Mouse (Mus musculus) cerebellum, adult 18-20 months (tissue): ENCODE results near the gene Gnb1l.
A peak's percentile ranks its signal among the peaks of the same experiment; 100 is the strongest.
"Not testable (repeated sequence)": the region's sequence is repeated elsewhere in the genome, so short reads cannot be mapped to it uniquely, and the experiment has no call there.

Experiments used
- DNase-seq, 2 experiments: peaks; one replicate each; pipeline ENCODE4 v3.0.0; 2021

The Gnb1l gene

DNA sequence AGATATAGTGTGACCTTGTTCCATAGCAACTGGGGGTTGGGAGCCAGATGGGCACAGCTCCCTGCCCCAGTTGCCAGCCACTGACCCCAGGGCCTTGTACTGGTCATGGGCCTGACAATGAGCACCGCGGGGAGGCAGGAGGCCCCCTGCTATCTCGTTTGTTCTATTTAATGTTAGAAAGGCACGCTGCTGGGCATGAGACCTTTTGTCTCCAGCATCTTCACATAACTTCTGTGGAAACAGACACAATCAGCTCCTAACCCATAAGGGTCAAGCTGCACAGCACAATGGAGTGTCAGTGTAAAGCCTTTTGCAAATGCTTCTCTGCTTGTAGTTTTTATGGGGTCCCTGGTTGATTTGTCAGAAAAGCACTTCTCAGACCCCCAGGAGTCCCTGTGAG lies 14.1 kb upstream of the Gnb1l start:
- DNase-seq = no peak

DNA sequence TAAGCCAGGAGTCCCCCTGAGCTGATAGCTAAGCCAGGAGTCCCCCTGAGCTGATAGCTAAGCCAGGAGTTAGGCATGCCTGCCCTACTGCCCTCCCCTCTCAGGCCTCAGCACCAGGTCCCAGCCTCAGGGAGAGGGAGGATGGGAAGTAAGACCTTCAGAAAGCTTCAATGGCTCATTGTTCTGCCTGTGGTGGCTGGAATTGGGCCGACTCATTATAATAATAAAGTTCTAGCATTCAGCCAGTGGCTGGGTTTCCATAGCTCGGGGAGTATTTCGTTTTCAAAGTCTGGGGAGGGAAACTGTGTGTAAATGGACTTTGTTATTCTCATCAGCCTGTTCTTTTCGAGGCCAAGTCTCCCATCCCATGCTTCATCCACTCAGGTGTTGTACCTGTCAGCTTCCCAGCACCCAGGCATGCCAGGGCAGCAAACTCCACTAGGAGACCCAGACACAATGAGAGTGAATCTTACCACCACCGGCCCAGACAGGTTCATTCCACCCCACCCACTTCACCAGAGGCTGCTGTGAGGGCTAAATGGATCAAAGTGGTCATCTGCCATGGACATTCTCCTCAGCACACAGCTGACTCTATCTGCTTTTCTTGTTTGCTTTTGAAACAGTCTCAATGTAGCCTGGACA lies 13.6 kb upstream of the Gnb1l start:
- no peak for DNase-seq

DNA sequence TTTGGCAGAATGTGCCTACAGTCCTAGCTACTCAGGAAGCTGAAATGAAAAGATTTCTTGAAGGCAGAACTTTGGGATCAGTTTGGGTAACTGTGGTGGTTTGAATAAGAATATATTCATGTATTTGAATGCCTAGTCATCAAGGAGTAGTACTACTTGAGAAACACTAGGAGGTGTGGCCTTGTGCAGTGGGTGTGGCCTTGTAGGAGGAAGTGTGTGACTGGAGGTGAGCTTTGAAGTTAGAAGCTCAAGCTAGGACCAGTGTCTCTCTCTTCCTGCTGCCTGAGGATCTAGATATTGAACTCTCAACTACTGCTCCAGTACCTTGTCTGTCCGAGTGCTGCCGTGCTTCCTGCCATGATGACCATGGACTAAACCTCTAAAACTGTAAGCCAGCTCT lies 12.4 kb upstream of the Gnb1l start:
- DNase-seq = no peak

DNA sequence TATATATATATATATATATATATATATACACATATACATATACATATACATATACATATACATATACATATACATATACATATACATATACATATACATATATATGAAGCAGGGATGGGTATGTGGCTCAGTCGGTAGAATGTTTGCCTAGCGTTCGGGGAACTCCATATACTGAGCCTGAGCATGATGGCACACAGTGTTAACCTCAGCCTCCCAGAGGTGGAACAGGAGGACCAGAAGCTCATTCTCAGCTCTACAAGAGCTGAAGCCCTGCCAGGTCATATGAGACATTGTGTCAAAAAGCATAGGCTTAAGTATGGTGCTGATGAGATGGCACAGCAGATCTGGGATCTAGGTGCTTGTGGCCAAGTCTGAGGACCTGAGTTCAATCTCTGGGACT lies 8.2 kb upstream of the Gnb1l start:
- DNase-seq = no peak

DNA sequence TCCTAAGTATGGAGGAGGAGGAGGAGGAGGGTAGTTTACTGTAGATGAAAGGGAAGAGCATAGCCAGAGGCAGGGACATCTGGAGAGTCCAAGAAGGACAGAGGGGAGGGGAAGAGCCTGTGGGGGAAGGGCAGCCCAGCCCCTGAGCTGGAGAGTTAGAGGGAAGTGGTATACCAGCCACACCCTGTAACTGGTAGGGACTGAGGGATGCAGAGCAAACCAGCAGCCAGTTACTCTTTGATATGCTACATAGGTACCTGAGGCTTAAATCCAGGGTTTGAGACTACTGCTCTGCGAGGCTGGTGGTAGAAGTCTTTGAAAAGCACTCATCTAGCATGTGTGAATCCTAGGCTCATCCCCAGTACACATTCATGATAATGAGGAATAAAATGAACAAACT lies 7.6 kb upstream of the Gnb1l start:
- no peak for DNase-seq

DNA sequence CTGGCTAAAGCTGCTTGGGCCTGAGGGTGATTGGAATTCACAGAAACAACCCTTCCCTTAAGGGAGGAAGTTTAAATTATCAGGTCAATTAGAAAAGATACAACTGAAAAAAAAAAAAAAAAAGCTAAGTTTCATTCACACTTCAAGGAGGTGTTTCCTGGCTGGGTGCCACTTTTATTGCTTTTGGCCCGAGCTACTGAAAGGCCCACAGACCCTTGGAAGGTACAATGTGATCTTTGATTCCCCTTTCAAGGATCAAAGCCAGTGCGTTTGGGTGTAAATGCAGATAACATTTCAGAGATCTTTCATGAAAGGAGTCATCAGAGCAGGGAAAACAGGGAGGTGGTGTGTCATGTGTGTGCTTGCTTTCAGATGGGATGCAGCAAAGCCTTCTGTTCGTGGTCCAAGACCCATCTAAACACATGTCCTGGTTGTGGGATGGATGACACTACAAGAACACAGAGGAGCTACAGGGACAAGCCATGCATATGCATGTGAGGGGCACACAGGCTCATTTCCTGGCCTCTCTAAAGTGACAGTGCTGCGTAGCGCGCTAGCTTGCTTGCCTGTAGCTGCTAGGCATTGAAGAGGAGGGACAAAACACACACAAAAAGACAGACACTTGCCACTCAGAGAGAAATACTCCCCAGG lies 523 bp upstream of the Gnb1l start:
- peak in 1 of 2 experiments; percentile 25 for DNase-seq

DNA sequence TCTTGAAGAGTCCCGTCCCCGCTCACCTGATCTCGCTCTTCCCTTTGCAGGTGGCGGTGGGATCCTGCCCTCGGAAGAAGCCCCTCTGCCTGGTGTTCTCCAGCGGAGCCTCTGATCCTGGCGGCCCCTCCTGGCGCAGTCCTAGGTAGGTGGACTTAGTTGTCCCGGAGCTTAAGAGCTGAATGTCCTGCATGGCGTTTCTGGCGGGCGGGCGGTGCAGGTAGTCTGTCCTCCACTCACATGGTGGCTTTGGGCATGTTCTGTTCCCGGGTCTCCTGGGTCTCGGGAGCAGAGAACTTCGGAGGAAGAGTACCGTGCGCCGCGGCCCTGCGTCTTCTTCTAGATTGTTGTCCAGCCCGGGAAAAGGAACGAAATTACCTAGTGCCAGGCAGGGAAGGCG lies 483 bp downstream of the Gnb1l start:
- peak in 1 of 2 experiments; percentile 36 for DNase-seq

DNA sequence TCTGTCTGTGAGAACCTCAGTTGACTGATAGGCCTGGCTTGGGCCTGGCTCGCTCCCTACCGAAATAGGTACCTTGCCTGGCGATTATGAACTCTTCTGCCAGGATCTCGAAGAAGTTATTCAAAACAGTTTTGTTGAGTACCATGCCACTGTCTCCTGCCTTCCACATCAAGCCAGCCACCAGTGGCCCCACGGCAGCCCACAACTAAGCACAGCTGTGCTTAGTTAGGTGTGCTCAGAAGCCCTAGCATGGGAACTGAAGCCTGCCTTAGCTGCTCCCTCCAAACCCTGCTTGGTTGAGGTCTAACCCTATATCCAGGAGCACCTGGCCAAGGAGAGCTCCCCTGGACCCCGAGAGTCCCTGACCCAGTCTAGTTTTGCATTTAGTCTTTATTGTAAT lies 3.0 kb downstream of the Gnb1l start:
- no peak for DNase-seq

DNA sequence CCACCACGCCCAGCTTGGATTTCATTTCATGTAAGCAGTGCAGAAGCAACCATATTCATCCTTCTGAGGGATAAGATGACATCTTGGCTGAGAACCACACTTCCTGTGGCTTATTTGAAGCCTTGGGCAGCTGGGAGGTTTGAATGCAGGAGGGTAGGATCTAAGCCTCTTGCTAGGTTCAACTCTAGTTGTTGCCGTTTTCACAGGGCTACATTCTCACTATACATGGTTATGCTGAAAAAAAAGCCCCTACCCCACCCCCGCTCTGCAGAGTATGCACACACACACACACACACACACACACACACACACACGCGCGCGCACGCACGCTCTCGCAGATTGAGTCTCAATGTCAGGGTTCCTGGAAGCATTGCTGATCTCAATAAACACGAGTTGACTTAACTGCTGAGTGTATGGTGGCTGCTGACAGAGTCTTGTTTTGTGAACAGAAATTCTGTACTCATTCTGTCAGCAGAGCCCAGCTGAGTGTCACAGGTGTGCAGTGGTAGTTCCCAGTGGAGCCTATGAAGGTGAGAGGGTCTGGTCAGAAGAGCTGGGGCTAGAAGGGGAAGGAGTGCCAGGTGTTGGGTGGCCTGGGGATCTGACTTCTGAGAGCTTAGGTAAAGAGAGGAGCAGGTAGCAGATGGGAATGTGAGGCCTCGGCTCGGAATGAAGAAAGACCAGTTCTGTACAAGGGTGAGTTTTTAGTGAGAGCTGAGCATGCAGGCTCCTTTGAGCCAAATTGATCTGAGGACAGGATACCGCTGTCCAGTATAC lies 5.2 kb downstream of the Gnb1l start:
- no peak for DNase-seq

DNA sequence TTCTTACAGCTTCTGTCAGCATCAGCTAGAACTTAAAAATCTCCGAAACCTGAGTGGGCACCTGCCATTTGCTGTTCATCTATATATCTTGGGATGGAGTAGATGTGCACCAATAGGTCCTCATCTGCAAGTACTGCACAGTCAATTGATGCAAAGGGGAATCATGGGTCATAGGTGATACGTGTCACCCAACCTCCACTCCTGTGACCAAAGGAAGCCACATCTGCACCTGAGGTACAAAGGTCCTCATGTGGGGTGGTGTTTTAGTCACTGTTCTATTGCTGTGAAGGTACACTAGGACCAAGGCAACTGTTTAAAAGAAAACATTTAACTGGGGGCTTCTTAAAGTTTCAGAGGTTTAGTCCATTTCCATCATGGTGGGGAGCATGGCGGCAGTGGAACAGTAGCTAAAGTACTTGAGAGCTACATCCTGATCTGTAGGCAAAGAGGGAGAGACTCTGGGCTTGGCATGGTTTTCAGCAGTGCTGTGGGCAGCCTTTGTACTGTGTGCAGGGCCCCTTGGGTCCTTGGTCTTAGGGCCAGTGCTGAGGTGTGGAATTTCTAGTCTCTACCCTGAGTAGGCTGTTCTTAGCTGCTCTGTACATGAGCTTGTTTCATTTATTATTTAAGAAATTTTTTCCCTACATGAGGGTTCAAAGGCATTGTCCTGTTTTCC lies 8.1 kb downstream of the Gnb1l start:
- DNase-seq = no peak

DNA sequence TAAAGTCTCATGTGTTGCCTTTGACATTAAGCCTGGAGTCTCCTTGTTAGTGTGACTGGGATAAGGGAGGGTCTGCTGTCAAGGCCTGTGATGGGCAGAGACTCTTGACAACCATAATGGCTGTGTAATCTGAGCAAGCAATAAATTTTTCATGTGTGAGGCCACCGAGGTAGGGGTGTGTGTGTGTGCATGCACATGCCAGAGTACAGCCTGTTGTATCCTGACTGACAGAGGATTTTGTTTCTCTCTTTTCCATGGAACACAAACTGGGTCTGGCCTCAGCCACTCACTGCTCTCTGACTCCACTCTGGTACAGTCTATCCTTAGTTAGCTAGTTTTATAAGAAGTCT lies 8.7 kb downstream of the Gnb1l start:
- no peak for DNase-seq

DNA sequence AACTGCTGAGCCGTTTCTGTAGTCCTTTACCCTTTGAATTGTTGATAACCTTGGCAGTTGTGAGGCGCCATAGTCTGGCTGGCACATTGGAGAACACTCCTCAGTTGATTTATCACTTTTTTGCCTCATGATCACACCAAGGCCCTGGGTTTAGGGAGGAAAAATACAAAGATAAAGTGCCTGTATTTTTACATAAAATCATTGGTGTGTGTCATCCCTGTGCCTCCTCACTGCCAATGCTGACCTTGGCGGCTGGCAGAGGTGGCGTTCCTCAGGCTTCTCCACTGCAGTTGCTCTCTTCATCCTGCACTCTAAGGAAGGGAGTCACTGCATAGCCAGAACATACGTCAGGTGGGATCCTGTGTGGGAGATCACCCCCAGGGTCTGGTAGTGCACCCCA lies 13.2 kb downstream of the Gnb1l start:
- DNase-seq = no peak

DNA sequence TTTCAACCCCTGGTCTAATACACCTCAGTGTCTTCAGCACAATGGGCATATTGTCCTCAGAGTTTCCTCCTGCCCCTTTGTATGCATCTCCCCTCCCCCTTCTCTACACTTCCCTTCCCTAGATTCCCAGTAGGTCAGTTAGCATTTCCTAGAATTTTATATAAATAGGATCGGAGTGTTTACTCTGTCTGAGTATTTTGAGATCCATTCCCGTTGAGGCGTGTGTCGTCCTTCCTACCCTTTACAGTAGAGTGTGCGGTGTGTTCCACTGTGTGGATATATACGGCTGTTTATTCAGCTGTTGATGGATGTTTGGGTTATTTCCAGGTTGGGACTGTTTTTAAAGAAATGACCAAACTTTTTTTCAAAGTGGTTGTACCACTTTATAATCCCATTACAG lies 15.0 kb downstream of the Gnb1l start:
- DNase-seq = no peak

DNA sequence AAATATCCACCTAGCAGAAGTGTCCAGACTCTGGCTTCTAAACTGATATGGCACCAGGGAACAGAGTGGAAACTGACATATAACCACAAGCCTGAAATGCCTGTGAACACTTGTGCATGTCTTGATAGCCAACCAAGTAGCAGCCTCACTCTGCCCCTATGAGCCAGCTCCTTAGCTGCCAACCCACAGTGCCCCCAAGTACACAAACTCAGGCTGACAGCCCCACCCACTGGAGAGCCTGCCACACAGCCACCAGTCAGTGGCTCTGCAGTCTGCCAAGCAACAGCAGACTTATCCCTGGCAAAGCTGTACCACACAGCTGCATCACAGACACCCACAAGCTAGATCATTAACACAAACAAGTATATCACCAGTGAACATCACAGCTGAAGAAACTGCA lies 19.6 kb downstream of the Gnb1l start:
- no peak for DNase-seq

DNA sequence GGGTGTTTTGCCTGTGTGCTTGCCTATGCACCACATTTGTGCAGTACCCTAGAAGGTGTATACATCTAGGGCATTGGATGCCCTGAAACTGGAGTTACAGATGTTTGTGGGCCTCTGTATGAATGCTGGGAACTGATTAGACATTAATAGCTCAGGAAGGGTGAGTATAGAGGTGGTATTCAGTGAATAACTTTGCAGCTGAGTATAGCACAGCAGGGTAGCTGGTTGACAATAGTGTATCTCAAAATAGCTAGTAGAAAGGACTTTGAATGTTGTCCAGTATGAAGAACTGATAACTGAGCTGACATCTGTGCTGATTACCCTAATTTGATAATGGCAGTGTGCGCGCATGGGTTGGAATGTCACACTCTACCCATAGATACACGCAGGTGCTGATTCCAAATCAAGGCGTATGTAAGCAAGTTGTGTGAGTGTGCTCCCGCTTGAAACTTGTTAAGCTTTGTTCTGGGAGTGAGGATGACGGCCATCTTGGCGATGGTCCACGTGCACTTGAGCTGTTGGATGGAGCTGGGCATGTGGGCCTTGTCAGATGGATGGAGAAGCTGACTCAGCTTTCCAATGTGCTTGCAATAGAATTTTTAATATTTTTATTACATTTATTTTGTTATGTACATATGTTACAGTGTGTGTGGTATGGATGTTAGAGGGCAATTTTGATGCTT lies 25.2 kb downstream of the Gnb1l start:
- DNase-seq = no peak

DNA sequence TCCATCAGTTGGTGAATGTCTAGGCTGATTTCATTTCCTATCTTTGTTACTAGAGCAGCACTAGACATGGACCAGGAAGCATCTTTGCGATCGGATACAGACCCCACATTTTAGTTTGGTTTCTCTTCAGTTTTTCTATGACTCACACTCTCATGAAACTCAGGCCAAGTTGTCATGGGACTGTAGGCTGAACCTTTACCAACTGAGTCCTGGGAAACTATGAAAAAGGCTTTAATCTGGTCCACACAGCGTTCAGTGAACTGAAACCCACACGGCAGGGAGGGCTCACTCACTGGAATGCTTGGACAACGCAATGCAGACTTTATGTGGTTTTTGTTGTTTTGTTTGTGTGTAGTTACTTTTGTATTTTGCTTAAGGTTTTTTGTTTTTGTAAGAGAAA lies 30.1 kb downstream of the Gnb1l start:
- no peak for DNase-seq

DNA sequence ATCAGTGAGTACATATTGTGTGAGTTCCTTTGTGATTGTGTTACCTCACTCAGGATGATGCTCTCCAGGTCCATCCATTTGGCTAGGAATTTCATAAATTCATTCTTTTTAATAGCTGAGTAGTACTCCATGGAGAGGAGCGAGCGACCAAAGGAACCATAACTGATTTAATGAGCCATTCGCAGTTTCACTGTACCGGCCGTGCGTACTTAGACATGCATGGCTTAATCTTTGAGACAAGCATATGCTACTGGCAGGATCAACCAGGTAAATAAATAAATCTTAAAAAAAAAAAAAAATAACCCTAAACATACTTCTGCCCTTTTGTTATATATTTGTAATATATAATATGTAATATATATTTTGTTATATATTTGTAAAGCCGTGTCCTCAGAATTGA lies 34.5 kb downstream of the Gnb1l start:
- not testable (repeated sequence) for DNase-seq

DNA sequence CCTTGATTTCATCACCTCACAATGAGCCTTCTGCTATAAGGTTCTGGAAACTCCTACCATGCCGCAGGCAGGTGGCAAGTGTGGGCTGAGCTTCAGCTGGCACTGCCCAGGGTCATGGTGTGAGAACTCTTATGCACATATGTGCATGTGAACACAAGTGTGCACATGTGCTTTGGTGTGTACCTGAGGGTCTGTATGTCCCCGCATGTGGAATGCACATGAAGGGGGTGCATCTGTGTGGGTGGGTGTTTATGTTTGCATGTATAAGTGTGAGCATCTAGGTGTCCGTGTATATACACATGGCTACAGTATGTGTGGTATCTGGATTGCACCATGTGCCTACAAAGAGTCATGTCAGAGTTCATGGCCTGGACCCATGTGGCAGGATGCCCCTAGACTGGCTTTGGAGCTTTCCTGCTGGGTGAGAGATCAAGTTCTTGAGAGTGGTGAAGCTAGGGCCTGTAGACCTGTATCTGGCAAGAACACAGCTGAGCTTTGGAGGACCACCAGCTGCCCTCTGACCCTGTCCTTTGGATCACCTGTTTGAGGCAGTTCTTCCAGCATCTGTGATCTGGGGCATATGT lies 39.0 kb downstream of the Gnb1l start:
- DNase-seq = no peak

DNA sequence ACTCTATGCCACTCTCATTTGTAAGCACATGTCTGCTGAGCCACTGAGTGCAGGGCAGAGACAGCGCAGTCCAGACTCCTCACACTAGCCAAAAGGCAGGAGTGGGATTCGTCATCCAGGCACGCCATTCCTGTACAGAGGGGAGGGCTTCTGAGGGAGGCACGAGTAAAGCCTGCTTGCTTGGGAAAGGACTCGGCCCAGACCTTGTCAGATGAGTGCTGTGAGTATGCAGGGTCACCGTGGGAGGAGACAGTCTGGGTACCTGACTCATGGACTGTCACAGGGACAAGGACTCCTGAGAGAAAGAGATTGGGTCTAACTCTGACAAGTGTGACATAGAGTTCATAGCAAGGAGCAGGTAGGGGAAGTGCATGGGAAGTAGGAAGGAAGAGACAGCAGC lies 40.8 kb downstream of the Gnb1l start:
- DNase-seq = no peak

DNA sequence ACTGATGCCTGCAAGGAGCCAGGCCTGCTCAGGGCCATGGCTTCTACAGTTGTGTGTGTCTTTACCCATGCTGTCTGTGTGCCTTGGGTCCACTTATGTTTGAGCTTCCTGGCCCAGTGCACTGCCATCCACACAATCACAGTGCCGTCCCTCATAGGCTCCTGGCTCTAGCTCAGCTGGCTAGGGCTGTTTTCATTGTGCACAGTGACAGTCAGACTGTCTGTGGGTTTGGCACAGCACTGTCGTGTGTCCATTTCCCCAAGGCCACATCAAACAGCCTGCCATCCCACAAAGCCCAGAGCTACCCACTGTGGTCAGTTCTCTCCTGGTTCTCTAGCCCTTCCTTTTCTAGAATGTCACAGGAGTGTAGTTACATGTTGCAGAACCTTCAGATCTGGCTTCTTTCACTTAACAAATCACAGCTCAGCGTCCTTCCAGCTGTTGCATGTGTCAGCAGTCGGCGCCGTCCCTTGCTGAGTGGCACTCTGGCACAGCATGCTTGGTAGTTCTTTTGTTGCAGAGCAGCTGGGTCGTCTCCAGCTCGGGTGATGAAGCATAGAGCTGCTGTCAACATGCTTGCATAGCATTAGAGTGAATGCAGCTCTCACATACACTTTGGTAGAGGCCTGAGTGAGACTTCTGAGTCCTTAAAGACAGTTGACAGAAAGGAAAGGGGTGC lies 44.8 kb downstream of the Gnb1l start:
- no peak for DNase-seq

DNA sequence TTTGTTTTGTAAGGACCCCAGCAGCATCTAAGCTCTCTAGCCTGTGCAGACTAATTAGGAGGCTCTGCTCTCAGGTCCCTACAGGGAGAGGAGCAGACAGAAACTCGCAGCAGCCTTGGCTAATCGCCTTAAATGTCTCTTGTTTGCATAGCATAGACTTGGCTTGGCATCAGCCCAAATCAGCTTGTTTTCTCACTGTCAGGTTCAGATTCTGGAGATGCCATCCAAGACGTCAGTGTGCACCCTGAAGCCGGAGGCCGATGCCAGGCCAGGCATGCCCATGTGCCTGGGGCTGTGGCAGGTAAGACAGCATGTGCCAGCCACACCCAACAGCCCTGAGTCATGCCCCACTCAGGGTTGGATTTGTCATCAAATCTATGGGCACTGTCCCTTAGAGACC lies 49.4 kb downstream of the Gnb1l start:
- no peak for DNase-seq

DNA sequence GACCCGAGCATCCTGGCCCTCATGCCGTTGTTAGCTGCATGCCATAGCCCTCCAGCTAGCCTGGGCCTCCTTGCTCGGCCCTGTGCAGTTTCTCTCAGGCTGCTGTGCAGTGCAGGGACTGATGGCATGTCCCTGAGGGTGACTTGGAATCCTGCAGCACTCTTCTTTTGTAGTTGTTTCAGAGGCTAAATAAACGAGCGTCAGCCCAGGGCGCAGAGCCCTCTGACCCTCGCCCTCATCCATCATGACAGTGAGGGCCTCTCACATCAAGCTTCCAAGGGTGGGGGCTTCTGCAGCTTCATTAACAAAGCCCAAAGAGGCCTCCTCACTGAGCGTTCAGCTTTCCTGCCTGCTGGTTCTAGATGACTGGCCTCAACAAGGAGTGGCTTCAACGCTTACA lies 53.1 kb downstream of the Gnb1l start:
- no peak for DNase-seq
